Comparison of ENCODE assay signal across 10 mouse cellular contexts in the genomic region with DNA sequence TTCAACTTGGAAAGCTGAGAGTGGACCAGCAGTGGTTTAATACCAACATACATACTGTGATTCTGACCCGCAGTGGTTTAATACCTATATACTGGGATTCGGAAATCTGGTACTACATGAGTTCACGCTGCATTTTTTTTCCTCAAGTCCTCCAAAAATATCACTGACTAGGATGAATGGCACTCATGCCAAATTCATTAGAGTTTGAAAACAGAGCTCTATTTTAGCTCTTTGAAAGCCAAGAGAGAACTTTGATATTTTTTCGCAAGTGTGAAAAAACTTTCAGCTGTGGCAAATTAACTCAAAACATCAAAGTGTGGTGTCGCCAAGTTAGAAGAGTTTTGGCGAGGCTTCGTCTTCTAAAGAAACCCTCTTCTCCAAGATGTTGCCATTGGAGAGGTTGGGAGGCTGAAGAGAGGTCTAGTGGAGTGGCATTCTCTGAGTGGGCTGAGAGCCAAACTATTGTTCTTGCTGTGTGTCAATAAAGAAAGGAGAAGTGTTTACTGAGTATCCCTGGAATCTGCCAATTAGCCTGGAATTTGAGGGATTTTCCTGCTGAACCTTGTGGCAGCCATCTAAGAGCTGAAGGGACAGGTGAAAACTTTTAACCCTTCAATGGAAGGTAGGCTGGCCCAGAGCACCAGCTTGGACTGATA.
"Had no signal": no experiment of that assay in that cellular context is flagged by ENCODE, and none has a peak within 500 bp of the region (broad histone marks: within the 10 kb centered on the region; RNA-seq: fewer than 3 reads in every experiment).

No protein-coding gene starts in this region.

- ATAC-seq: intestine, embryonic 16.5 days; liver, embryonic 12.5 days; midbrain, embryonic 13.5 days had no signal

- DNase-seq: kidney, adult 2 months; kidney, postnatal 25 days; layer of hippocampus, adult 9-11 months; layer of hippocampus, postnatal 36 days; right cerebral cortex, postnatal 25 days; spleen, adult 18-20 months; thymus, postnatal 36 days had no signal
